ENCODE assay signal across 31 mouse cellular contexts in genomic region chr2:130048792-130049191, GRCm38 (mm10). TPM values are rescaled to one million over a fixed set of nuclear protein-coding genes. Genes with fewer than 3 reads are reported as not detected.
A peak's percentile ranks its signal among the peaks of the same experiment; 100 is the strongest.
DNase-seq lines count a peak whose midpoint lies in the region; TF ChIP-seq lines count a peak whose summit lies in the region.
"Had no signal": no experiment of that assay in that cellular context is flagged by ENCODE, and none has a peak within 500 bp of the region (broad histone marks: within the 10 kb centered on the region; RNA-seq: fewer than 3 reads in every experiment).

No protein-coding gene starts in this region.

- WGBS in limb, embryonic 10.5 days: 82% methylated on average over 6 of the region's 6 CpGs

- H3K36me3 ChIP-seq in ES-E14 (ENCODE audit: control insufficient read depth, insufficient read depth, low read length, poor library complexity, severe bottlenecking): no peaks in the 10 kb centered on the region
- H3K36me3 ChIP-seq in limb, embryonic 10.5 days: no peaks in the 10 kb centered on the region
- H3K36me3 ChIP-seq: forebrain, embryonic 10.5 days; hindbrain, embryonic 13.5 days; liver, embryonic 15.5 days; lung, embryonic 15.5 days had no signal

- in situ Hi-C loops in ES-E14 (cut with MboI; ENCODE audit: low sequenced_read_pairs in 2 of 2, unreplicated experiment in 2 of 2): no loop called here

- no peaks in the 10 kb centered on the region for H3K27me3 ChIP-seq in limb, embryonic 10.5 days (ENCODE audit: low read depth, poor library complexity, severe bottlenecking)
- H3K27me3 ChIP-seq: hindbrain, embryonic 13.5 days; liver, embryonic 15.5 days; lung, embryonic 15.5 days had no signal

- H3K27ac ChIP-seq in ES-E14 (ENCODE audit: insufficient read depth, low read depth, low read length, poor library complexity, severe bottlenecking): no peak overlapping the region
- 0 out of 2 replicates have a peak overlapping the region, but pooled peaks have one; percentile 62 for H3K27ac ChIP-seq in limb, embryonic 10.5 days
- H3K27ac ChIP-seq: forebrain, embryonic 10.5 days; hindbrain, embryonic 13.5 days; liver, embryonic 15.5 days; lung, embryonic 15.5 days had no signal

- DNase-seq in heart, adult 8-10 months (ENCODE audit: low spot score): peak; percentile 26
- DNase-seq in heart, postnatal 4 days: no peak
- no peak for DNase-seq in ES-E14 (ENCODE audit: low read depth, low spot score)
- DNase-seq in embryo, embryonic 10.5 days (ENCODE audit: low spot score): peak; percentile 15
- DNase-seq in limb, embryonic 10.5 days (ENCODE audit: low spot score): no peak
- no peak for DNase-seq in lung, postnatal 4 days
- no peak for DNase-seq in right cerebral cortex, adult 18-20 months
- no peak for DNase-seq in MN1 (ENCODE audit: low spot score)
- DNase-seq: adrenal gland, adult 8-10 months; B cell, adult 2 months; cerebellum, adult 11 months; cerebellum, adult 9-11 months; kidney, adult 8-10 months; kidney, postnatal 10 days; left cerebral cortex, postnatal 4 days; liver; lung, postnatal 36 days; thymus, adult 2 months; thymus, postnatal 4 days had no signal

- H3K4me1 ChIP-seq in ES-E14 (ENCODE audit: control insufficient read depth in 2 of 2, insufficient read depth in 2 of 2, low read length in 2 of 2, poor library complexity in 1 of 2): no peaks in the 10 kb centered on the region
- H3K4me1 ChIP-seq in limb, embryonic 10.5 days: peaks cover 14% of the 10 kb centered on the region
- H3K4me1 ChIP-seq: hindbrain, embryonic 13.5 days; liver, embryonic 15.5 days; lung, embryonic 15.5 days had no signal

- no peak overlapping the region for H3K4me3 ChIP-seq in ES-E14 (ENCODE audit: insufficient read depth in 1 of 2, low read depth in 1 of 2, low read length in 2 of 2, poor library complexity in 1 of 2, severe bottlenecking in 1 of 2)
- H3K4me3 ChIP-seq in limb, embryonic 10.5 days: no peak overlapping the region
- H3K4me3 ChIP-seq: forebrain, embryonic 10.5 days; hindbrain, embryonic 13.5 days; liver, embryonic 15.5 days; lung, embryonic 15.5 days had no signal

- no peak overlapping the region for H3K9ac ChIP-seq in ES-E14 (ENCODE audit: insufficient read depth, low read depth, low read length, poor library complexity, severe bottlenecking)
- H3K9ac ChIP-seq: hindbrain, embryonic 13.5 days; liver, embryonic 15.5 days; lung, embryonic 15.5 days had no signal

- no peaks in the 10 kb centered on the region for H3K9me3 ChIP-seq in ES-E14 (ENCODE audit: control insufficient read depth, insufficient read depth, low read depth, low read length)
- no peaks in the 10 kb centered on the region for H3K9me3 ChIP-seq in limb, embryonic 10.5 days (replicated peaks)
- H3K9me3 ChIP-seq: forebrain, embryonic 10.5 days; hindbrain, embryonic 13.5 days; liver, embryonic 15.5 days; lung, embryonic 15.5 days had no signal

TF ChIP-seq in ES-E14, 5 proteins besides CTCF, POLR2A, EP300 and RAD21:
- TF ChIP-seq CHD2 (IDR thresholded peaks at IDR 0.05; ENCODE audit: low read depth, low read length): peak; percentile 74
- no peak for TF ChIP-seq ZC3H11A (IDR thresholded peaks at IDR 0.05; ENCODE audit: borderline replicate concordance, low read depth, low read length)

RNA-seq across cellular contexts. Expression of gene Tgm3, which starts 36.6 kb away (rescaled TPM):
- not detected for total RNA-seq in heart, adult 8-10 months (2022)
- under 1 TPM; 0.10 to 0.11 TPM for total RNA-seq in heart, postnatal 4 days (2021)
- 2.4 and 3.1 TPM in 2 replicates for total RNA-seq in ES-E14 (2012; rRNA removed)
- polyA plus RNA-seq in limb, embryonic 10.5 days (2016; fragmentation: Nextera tagmentation; extraction: Ambion mirVana): 0.10 TPM in 1 of 2 replicates, not detected in the other
- total RNA-seq: CH12.LX; gastrocnemius, adult 8-10 months; MEL had no signal
- polyA plus RNA-seq: activated CD4-positive, CD25-positive, alpha-beta regulatory T cell, adult 4 months; forebrain, embryonic 10.5 days; heart, postnatal 0 days; hindbrain, embryonic 13.5 days; inflammation-experienced regulatory T-cells, adult 6 months; liver, embryonic 15.5 days; lung, embryonic 15.5 days; midbrain, embryonic 11.5 days; small intestine, adult 2 months had no signal

Comparison
In these comparisons a context has a peak if more than half of its experiments do, and no peak if none do; other contexts are left out.
1. DNase-seq: peak in heart, adult 8-10 months (single experiment) and embryo, embryonic 10.5 days (single experiment); none in heart, postnatal 4 days (single experiment), ES-E14 (single experiment), limb, embryonic 10.5 days (single experiment), lung, postnatal 4 days (0 of 2), right cerebral cortex, adult 18-20 months (single experiment) and MN1 (single experiment).